Mouse (Mus musculus) 3134 (cell line): Measurements from ENCODE around the gene Cntrl.

Experiments used
- DNase-seq: peaks from one replicate; pipeline ENCODE4 v3.0.0-alpha.2; 2011; ENCODE audit warnings: low spot score; ENCODE audit not compliant: insufficient read length; ENCODE audit errors: extremely low read depth

Cntrl gene

GRCm38 (mm10) chr2:35213345-35213910 lies 104.1 kb downstream of the Cntrl start:
- no peak for DNase-seq

- peak; percentile 67 for DNase-seq
Measured at GRCm38 (mm10) chr2:35214881-35215358, 105.6 kb downstream of the Cntrl start.

GRCm38 (mm10) chr2:35215363-35215762 lies 106.1 kb downstream of the Cntrl start:
- no peak for DNase-seq

GRCm38 (mm10) chr2:35216701-35217100 lies 107.4 kb downstream of the Cntrl start:
- peak; percentile 57 for DNase-seq

GRCm38 (mm10) chr2:35218736-35219135 lies 109.4 kb downstream of the Cntrl start:
- DNase-seq = no peak

GRCm38 (mm10) chr2:35222822-35223391 lies 113.6 kb downstream of the Cntrl start:
- no peak for DNase-seq

- DNase-seq = no peak
Measured at GRCm38 (mm10) chr2:35224285-35224684, 115.0 kb downstream of the Cntrl start.

- DNase-seq = no peak
Measured at GRCm38 (mm10) chr2:35228145-35228544, 118.9 kb downstream of the Cntrl start.
